Mouse (Mus musculus) liver, embryonic 13.5 days (tissue): ENCODE results near the gene Atg7. TPM values are rescaled to one million over a fixed set of nuclear protein-coding genes. Genes with fewer than 3 reads are reported as not detected.

Experiments
- ATAC-seq: fragments of 200-750 bp; cut with Nextera tagmentation; 2 replicates; pipeline ENCODE4 v1.8.0; 2017; ENCODE audit warnings: low read depth, mild to moderate bottlenecking, moderate number of reproducible peaks, moderate library complexity
- DNase-seq: peaks from one replicate; pipeline ENCODE4 v3.0.0; 2022
- H3K27ac ChIP-seq: fragments of 300-500 bp; sonication (generic); 2 replicates; pipeline ENCODE4 v1.5.1; 2015; ENCODE audit warnings: moderate library complexity, mild to moderate bottlenecking, inconsistent platforms
- H3K27me3 ChIP-seq: fragments of 300-500 bp; sonication (generic); 2 replicates; pipeline ENCODE4 v1.6.1; 2015; ENCODE audit warnings: mild to moderate bottlenecking, inconsistent platforms
- H3K36me3 ChIP-seq: fragments of 300-500 bp; sonication (generic); 2 replicates; pipeline ENCODE4 v1.6.1; 2015; ENCODE audit warnings: mild to moderate bottlenecking, inconsistent platforms
- H3K4me1 ChIP-seq: fragments of 300-500 bp; sonication (generic); replicated peaks from 2 replicates; pipeline ENCODE4 v1.6.1; 2015; ENCODE audit warnings: inconsistent platforms
- H3K4me2 ChIP-seq: fragments of 300-500 bp; sonication (generic); 2 replicates; pipeline ENCODE4 v1.6.1; 2015; ENCODE audit warnings: inconsistent platforms, mild to moderate bottlenecking, moderate library complexity
- H3K4me3 ChIP-seq: fragments of 300-500 bp; sonication (generic); replicated peaks from 2 replicates; pipeline ENCODE4 v1.5.1; 2015; ENCODE audit warnings: mild to moderate bottlenecking, inconsistent platforms
- H3K9ac ChIP-seq: fragments of 300-500 bp; sonication (generic); 2 replicates; pipeline ENCODE4 v1.6.1; 2015; ENCODE audit warnings: mild to moderate bottlenecking, inconsistent platforms
- H3K9me3 ChIP-seq: fragments of 300-500 bp; sonication (generic); replicated peaks from 2 replicates; pipeline ENCODE4 v1.6.1; 2016; ENCODE audit warnings: inconsistent platforms
- WGBS: fragments of 180-500 bp; shearing (Covaris S2); methylation state at CpG from one replicate; pipeline ENCODE4 v1.1.7; 2015; ENCODE audit not compliant: insufficient replicate concordance; 5-methylcytosine and 5-hydroxymethylcytosine counted together
- polyA plus RNA-seq: library from polyadenylated mRNA; unstranded; fragments of >200 nt; fragmentation: Nextera tagmentation; extraction: Ambion mirVana; gene quantifications from 2 replicates; pipeline ENCODE4 v1.2.1, GENCODE M21; 2015

Atg7 gene
- polyA plus RNA-seq, 1 experiment from 2014 or later = 12.5 TPM

DNA sequence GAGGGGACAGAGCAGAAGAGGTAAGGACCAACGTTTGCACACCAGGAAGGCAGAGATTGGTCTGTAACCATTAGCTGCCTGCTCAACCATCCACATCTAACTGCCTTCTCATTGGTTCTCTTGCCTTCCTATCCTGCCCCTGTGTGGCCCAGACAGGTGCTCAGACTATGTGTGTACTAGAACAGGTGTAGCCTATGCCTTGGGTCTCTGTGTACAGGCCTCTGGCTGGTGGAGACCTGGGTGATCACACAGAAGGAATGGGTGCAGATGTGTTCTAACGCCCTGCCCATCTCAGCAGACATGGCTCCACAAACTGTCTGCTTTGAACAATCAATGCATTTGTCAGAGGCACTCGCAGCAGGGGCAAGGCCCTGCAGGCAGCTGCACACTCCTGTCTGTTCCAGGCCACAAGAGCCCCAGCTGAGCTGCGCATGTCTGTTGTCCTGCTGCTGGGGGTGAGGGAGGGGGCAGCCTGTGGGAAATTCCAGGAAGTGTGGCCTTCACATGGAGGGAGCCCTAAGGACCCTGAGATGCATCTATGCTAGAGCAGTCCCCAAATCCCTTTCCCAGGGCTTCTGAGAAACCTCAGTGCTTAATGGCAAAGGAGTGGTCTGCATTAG lies 203.4 kb downstream of the Atg7 start:
- Histone ChIP-seq H3K4me2 (no peak overlapping the region), H3K9me3 (no peaks in the 10 kb centered on the region), H3K27me3 (no peaks in the 10 kb centered on the region), H3K9ac (no peak overlapping the region), H3K4me3 (no peak overlapping the region), H3K4me1 (peaks cover 23% of the 10 kb centered on the region), H3K27ac (no peak overlapping the region), H3K36me3 (no peaks in the 10 kb centered on the region)
- ATAC-seq (no peak), DNase-seq (no peak)
- 61% methylated on average over 4 of the region's 4 CpGs for whole genome bisulfite sequencing

DNA sequence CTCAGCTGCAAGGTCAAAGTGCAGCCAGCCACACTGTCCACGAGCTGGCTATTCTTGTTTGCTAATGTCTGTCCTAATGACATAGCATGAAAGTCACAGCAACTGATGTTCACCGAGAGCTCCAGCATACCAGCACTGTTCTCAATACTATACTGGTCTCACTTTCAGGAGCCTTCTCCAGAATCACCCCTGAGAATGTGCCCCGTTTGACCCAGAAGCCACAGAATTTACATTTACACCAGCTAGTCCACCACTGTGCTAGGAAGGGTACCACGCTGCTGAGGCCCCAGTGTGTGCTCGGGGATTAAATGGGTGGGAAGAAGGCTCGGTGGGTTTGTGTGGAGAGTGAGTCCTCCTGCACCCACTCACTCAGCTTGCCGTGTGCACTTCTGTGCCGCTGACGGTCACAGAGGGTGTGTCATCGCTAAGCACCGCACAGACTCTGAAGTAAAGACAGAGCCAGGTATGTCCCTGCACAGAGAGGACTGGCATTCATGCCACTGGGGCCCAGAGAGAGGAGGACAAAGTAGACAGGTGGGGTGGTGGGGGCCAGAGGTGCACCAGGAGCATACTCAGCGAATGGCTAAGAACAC lies 204.8 kb downstream of the Atg7 start:
- DNase-seq = no peak
- H3K4me2 ChIP-seq = no peak overlapping the region
- H3K9ac ChIP-seq = no peak overlapping the region
- no peak overlapping the region for H3K4me3 ChIP-seq
- no peak for ATAC-seq
- WGBS = 69% methylated on average over 12 of the region's 12 CpGs
- H3K9me3 ChIP-seq = no peaks in the 10 kb centered on the region
- H3K27ac ChIP-seq = no peak overlapping the region
- H3K27me3 ChIP-seq = no peaks in the 10 kb centered on the region
- H3K4me1 ChIP-seq = peaks cover 23% of the 10 kb centered on the region
- H3K36me3 ChIP-seq = no peaks in the 10 kb centered on the region

DNA sequence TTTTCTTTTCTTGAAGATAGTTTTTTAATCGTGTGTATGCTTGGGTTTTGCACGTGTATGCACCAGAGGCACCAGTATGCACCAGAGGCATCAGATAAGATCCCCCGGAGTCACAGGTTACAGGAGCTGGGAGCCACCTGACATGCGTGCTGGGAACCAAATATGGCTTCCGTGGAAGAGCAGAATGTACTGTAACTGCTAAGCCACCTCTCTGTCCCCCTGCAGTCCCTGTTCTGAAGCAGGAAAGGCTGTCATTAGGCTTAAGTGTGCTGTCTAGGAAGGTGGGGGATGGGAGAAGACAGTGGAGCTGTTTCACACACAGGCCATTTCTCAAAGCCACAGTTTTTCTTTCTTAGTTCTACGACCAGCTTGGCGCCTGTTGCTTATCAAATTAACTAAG lies 205.9 kb downstream of the Atg7 start:
- no peaks in the 10 kb centered on the region for H3K36me3 ChIP-seq
- 16% methylated on average over 7 of the region's 7 CpGs for WGBS
- peaks cover 23% of the 10 kb centered on the region for H3K4me1 ChIP-seq
- H3K9ac ChIP-seq = no peak overlapping the region
- H3K9me3 ChIP-seq = no peaks in the 10 kb centered on the region
- no peak overlapping the region for H3K4me3 ChIP-seq
- DNase-seq (no peak), ATAC-seq (no peak)
- H3K27me3 ChIP-seq = no peaks in the 10 kb centered on the region
- no peak overlapping the region for H3K27ac ChIP-seq
- H3K4me2 ChIP-seq = no peak overlapping the region

DNA sequence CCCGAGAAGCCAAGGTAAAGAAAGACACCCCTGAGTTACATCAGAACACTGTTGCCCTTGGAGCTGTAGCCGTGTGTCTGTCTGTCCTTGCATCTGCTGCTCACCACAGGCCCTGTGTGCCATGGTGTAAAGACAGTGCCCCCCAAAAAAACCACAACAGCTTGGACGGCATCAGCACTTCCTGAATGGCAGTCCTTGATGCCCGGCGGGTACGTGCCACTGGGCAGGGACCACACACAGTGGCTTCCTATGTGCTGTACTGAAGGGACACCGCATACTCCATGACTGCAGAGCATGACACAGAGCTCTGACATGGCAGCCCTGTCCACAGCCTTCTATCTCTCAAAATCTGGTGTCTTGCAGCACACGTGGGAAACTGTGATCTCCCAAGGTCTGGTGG lies 206.9 kb downstream of the Atg7 start:
- ATAC-seq (no peak), DNase-seq (no peak)
- no peaks in the 10 kb centered on the region for H3K36me3 ChIP-seq
- H3K4me2 ChIP-seq = no peak overlapping the region
- H3K9me3 ChIP-seq = no peaks in the 10 kb centered on the region
- peaks cover 23% of the 10 kb centered on the region for H3K4me1 ChIP-seq
- H3K27ac ChIP-seq = no peak overlapping the region
- no peak overlapping the region for H3K4me3 ChIP-seq
- H3K27me3 ChIP-seq = no peaks in the 10 kb centered on the region
- 62% methylated on average over 8 of the region's 8 CpGs for WGBS
- no peak overlapping the region for H3K9ac ChIP-seq

DNA sequence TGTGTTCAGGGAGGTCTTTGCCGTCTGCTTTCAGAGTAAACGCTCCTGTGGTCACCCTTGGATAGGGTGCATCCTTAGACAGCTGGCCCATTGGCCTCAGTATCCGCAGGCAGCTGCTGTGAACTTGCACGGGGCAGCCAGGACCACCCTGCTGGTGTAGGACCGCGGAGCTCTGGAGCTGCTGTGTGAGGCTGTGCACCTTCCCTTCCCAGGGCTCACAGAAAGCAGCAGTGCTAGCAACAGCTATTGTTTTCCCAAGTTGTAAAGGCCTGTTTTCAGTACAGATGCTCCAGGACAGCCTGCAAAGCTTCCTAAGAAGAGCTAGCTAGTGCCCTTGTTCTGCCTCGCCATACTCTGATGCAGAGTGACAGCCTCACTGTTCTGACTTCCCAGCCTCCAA lies 208.8 kb downstream of the Atg7 start:
- no peak overlapping the region for H3K27ac ChIP-seq
- peaks cover 30% of the 10 kb centered on the region for H3K4me1 ChIP-seq
- 59% methylated on average over 7 of the region's 7 CpGs for WGBS
- ATAC-seq = no peak
- no peaks in the 10 kb centered on the region for H3K27me3 ChIP-seq
- H3K9me3 ChIP-seq = no peaks in the 10 kb centered on the region
- H3K4me3 ChIP-seq = no peak overlapping the region
- DNase-seq = no peak
- no peak overlapping the region for H3K4me2 ChIP-seq
- no peaks in the 10 kb centered on the region for H3K36me3 ChIP-seq
- H3K9ac ChIP-seq = no peak overlapping the region

DNA sequence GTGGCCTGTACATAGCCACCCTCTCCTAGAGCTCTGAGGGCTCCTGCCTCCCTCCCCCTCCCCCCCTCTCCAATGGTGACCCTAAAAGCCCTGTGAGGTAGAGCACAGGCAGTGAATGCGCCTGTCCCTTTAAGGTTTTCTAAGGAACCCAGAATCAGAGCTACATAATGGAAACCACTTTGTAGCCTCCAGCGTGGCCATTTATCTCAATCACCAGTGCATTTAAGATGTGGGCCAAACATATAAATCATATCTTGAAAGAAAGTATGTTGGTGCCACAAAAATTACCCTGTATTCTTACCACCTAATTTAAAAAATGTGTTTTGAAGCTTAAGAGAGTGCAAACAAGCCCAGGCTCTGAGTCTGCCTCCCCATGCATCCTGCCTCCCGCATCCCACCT lies 209.8 kb downstream of the Atg7 start:
- H3K27ac ChIP-seq = no peak overlapping the region
- 61% methylated on average over 3 of the region's 3 CpGs for WGBS
- no peak overlapping the region for H3K4me2 ChIP-seq
- DNase-seq = no peak
- no peaks in the 10 kb centered on the region for H3K9me3 ChIP-seq
- H3K4me1 ChIP-seq = peaks cover 23% of the 10 kb centered on the region
- no peaks in the 10 kb centered on the region for H3K27me3 ChIP-seq
- H3K36me3 ChIP-seq = no peaks in the 10 kb centered on the region
- H3K4me3 ChIP-seq = no peak overlapping the region
- no peak overlapping the region for H3K9ac ChIP-seq
- ATAC-seq = no peak

DNA sequence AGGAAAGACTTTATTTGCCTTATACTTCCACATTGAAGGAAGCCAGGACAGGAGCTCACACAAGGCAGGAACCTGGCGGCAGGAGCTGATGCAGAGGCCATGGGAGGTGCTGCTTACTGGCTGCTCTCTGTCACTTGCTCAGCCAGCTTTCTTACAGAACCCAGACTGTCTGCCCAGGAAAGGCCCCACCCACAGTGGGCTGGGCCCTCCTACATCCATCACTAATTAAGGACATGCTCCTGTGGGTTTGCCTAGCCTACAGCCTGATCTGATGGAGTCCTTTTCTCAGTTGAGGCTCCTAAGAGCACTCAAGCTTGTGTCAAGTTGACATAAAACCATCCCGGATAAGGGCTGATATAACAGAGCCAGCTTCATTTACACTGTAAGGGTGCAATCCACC lies 211.5 kb downstream of the Atg7 start:
- H3K4me1 ChIP-seq = peaks cover 10% of the 10 kb centered on the region; the same call in 1 of the 2 replicates
- no peak overlapping the region for H3K4me2 ChIP-seq
- no peaks in the 10 kb centered on the region for H3K9me3 ChIP-seq
- WGBS = 42% methylated on average over 2 of the region's 2 CpGs
- DNase-seq = no peak
- H3K9ac ChIP-seq = no peak overlapping the region
- no peak overlapping the region for H3K27ac ChIP-seq
- H3K27me3 ChIP-seq = no peaks in the 10 kb centered on the region
- no peak for ATAC-seq
- H3K4me3 ChIP-seq = no peak overlapping the region
- H3K36me3 ChIP-seq = peaks cover 3% of the 10 kb centered on the region; the same call in 1 of the 2 replicates

DNA sequence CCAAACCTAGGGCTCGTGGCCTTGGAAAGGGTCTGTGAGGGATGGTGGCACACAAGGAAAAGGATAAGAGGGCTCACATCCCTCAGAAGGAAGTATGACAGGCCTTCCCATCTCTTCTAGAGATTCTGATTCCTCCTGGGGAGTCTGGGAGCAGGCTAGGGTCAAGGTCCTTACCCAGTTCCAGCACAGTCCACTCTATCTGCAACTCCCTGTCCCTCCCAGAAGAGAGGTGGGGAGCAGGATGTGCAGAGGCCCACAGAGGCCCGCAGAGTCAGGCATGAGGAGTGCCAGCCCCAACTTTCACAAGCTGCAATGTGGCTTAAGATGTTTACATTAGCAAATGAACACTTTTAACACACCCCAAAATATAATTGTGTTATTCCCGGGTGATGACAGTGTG lies 212.7 kb downstream of the Atg7 start:
- Histone ChIP-seq H3K9ac (no peak overlapping the region), H3K9me3 (no peaks in the 10 kb centered on the region), H3K4me2 (no peak overlapping the region), H3K4me1 (peaks cover 7% of the 10 kb centered on the region; the same call in 1 of the 2 replicates), H3K27me3 (no peaks in the 10 kb centered on the region), H3K27ac (no peak overlapping the region), H3K36me3 (peaks cover 11% of the 10 kb centered on the region), H3K4me3 (no peak overlapping the region)
- 51% methylated on average over 3 of the region's 3 CpGs for WGBS
- DNase-seq (no peak), ATAC-seq (no peak)

DNA sequence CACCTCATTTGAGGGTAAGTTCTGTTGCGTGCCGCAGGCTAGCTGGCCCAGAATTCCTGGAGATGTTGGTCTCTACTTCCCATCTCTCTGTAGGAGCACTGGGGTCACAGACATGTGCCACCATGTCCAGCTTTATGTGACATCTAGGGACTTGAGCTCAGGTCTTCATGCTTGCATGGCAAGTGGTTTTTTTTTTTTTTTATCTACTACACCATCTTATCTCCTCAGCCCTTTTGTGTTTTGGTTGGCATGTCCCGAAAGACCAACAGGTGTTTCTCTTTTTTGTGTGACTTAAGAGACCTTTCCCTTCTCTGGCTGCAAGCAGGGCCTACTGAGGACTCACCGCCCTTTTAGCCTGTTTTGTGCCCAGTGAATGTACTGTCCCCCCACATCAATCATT lies 213.6 kb downstream of the Atg7 start:
- H3K4me2 ChIP-seq = no peak overlapping the region
- H3K36me3 ChIP-seq = peaks cover 20% of the 10 kb centered on the region
- H3K9me3 ChIP-seq = no peaks in the 10 kb centered on the region
- DNase-seq (no peak), ATAC-seq (no peak)
- WGBS = 62% methylated on average over 4 of the region's 4 CpGs
- no peak overlapping the region for H3K4me3 ChIP-seq
- H3K9ac ChIP-seq = no peak overlapping the region
- no peaks in the 10 kb centered on the region for H3K27me3 ChIP-seq
- H3K4me1 ChIP-seq = peaks cover 7% of the 10 kb centered on the region; the same call in 1 of the 2 replicates
- H3K27ac ChIP-seq = no peak overlapping the region

DNA sequence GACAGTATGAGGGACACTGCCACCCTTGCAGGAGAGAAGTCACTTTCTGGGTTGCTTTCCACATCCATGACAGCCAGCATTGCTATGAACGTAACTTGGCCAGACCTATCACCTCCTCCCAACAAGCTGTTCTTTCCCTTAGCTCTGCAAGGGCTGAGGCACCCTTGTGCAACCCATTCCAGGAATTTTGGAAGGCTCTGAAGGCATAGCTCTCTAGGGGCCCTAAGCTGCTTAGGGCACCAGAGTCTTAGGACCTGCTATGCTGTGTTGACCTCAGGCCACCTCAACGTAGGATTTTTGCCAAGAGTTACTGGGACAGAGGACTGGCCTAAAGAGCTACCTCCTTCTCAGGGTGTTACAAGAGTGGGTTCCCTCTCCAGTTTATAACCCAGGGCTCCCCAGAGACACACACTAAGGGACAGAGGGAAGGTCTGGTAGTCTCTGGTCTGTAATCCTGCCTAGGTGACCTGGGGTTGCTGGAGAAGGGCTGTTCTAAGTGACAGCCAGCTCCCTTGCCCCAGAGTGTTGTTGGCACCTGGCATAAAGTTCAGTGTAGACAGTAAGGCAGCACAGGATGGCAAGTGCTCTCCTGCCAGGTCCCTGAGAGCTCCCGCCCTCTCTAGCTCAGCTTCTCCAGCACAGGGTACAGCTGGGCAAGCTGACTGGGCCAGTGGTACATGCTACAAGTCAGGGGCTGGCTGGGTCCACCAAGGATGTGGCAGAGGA lies 215.3 kb downstream of the Atg7 start:
- H3K4me2 ChIP-seq = no peak overlapping the region
- no peak overlapping the region for H3K9ac ChIP-seq
- no peaks in the 10 kb centered on the region for H3K9me3 ChIP-seq
- no peak overlapping the region for H3K4me3 ChIP-seq
- H3K27ac ChIP-seq = no peak overlapping the region
- H3K36me3 ChIP-seq = peaks cover 36% of the 10 kb centered on the region
- no peaks in the 10 kb centered on the region for H3K27me3 ChIP-seq
- ATAC-seq (no peak), DNase-seq (no peak)
- 64% methylated on average over 3 of the region's 3 CpGs for WGBS
- H3K4me1 ChIP-seq = peaks cover 12% of the 10 kb centered on the region

DNA sequence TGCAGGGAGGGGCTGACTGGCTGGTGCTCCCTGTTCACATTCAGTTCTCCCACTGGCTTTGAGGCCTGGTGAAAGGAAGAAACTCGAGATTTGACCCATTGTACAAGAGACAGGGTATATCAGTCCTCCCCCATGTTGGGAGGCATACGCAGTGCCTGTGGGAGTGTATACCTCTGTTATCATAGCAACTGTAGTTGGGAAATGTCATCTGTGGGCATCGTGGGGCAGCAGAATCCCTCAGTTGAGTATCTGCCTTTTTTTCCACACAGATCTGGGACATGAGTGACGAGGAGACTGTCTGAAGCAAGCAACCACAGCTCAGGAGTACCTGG lies 215.8 kb downstream of the Atg7 start:
- ATAC-seq (no peak), DNase-seq (no peak)
- 61% methylated on average over 4 of the region's 4 CpGs for WGBS
- no peak overlapping the region for H3K27ac ChIP-seq
- H3K9me3 ChIP-seq = no peaks in the 10 kb centered on the region
- no peaks in the 10 kb centered on the region for H3K27me3 ChIP-seq
- peaks cover 18% of the 10 kb centered on the region for H3K4me1 ChIP-seq
- H3K9ac ChIP-seq = no peak overlapping the region
- no peak overlapping the region for H3K4me3 ChIP-seq
- peaks cover 41% of the 10 kb centered on the region for H3K36me3 ChIP-seq
- no peak overlapping the region for H3K4me2 ChIP-seq
